Mouse (Mus musculus) skeletal muscle tissue, postnatal 0 days (tissue): ENCODE results near the gene Lcmt1. TPM values are rescaled to one million over a fixed set of nuclear protein-coding genes. Genes with fewer than 3 reads are reported as not detected.

ENCODE experiments used
- polyA plus RNA-seq: library from polyadenylated mRNA; unstranded; fragments of >200 nt; fragmentation: Nextera tagmentation; extraction: Ambion mirVana; gene quantifications from 2 replicates; pipeline ENCODE4 v1.2.1, GENCODE M21; 2015

Lcmt1 gene
- polyA plus RNA-seq, result 31.7 and 34.6 TPM in 2 replicates

GRCm38 (mm10) chr7:123369759-123370481 lies at the start of gene Lcmt1, which contains the start of gene Arhgap17:
Lcmt1 (plus strand) TSS chr7:123369784.
Arhgap17 (minus strand) TSS chr7:123369915.

GRCm38 (mm10) chr7:123462070-123462501 lies 92.5 kb downstream of the Lcmt1 start, which contains the start of gene Aqp8:
Aqp8 (plus strand) TSS chr7:123462291.

Other genes starting within 250 kb of the Lcmt1 start
- 27.3 and 27.6 TPM in 2 replicates for gene Tnrc6a, start 245.9 kb upstream of the Lcmt1 start, polyA plus RNA-seq
- gene Slc5a11, start 155.0 kb upstream of the Lcmt1 start, polyA plus RNA-seq, result 0.06 and 0.09 TPM in 2 replicates
- 9.4 and 12.5 TPM in 2 replicates for gene Arhgap17, start 131 bp downstream of the Lcmt1 start, polyA plus RNA-seq
- not detected in 2 replicates for gene Aqp8, start 92.5 kb downstream of the Lcmt1 start, polyA plus RNA-seq
- 0.66 and 0.83 TPM in 2 replicates for gene Zkscan2, start 130.7 kb downstream of the Lcmt1 start, polyA plus RNA-seq